Mouse (Mus musculus) heart, embryonic 10.5 days (tissue): ENCODE measurements around the gene Tepsin. TPM values are rescaled to one million over a fixed set of nuclear protein-coding genes. Genes with fewer than 3 reads are reported as not detected.
A peak's percentile ranks its signal among the peaks of the same experiment; 100 is the strongest.

Experiments used
- DNase-seq: peaks from one replicate; pipeline ENCODE4 v3.0.0-alpha.2; 2017; ENCODE audit warnings: low spot score
- H3K27ac ChIP-seq: fragments of 300-500 bp; sonication (generic); 2 replicates; pipeline ENCODE4 v1.5.1; 2016; ENCODE audit warnings: mild to moderate bottlenecking
- H3K27me3 ChIP-seq: fragments of 300-500 bp; sonication (generic); 2 replicates; pipeline ENCODE4 v1.6.1; 2016; ENCODE audit warnings: mild to moderate bottlenecking; ENCODE audit not compliant: poor library complexity, insufficient read depth, severe bottlenecking
- H3K36me3 ChIP-seq: fragments of 300-500 bp; sonication (generic); 2 replicates; pipeline ENCODE4 v1.6.1; 2016; ENCODE audit warnings: mild to moderate bottlenecking, moderate library complexity
- H3K4me1 ChIP-seq: fragments of 300-500 bp; sonication (generic); 2 replicates; pipeline ENCODE4 v1.6.1; 2016; ENCODE audit warnings: mild to moderate bottlenecking
- H3K4me3 ChIP-seq: fragments of 300-500 bp; sonication (generic); 2 replicates; pipeline ENCODE4 v1.5.1; 2016; ENCODE audit warnings: mild to moderate bottlenecking, moderate library complexity
- H3K9me3 ChIP-seq: fragments of 300-500 bp; sonication (generic); 2 replicates; pipeline ENCODE4 v1.6.1; 2016; ENCODE audit warnings: mild to moderate bottlenecking, moderate library complexity
- WGBS: fragments of 180-500 bp; shearing (Covaris S2); methylation state at CpG from one replicate; pipeline ENCODE4 v1.1.7; 2016; 5-methylcytosine and 5-hydroxymethylcytosine counted together
- polyA plus RNA-seq: library from polyadenylated mRNA; unstranded; fragments of >200 nt; fragmentation: Nextera tagmentation; extraction: Ambion mirVana; gene quantifications from 2 replicates; pipeline ENCODE4 v1.2.1, GENCODE M21; 2016

Gene Tepsin
- polyA plus RNA-seq, 1 experiment from 2014 or later = 23.2 TPM

- peaks cover 16% of the 10 kb centered on the region for H3K4me1 ChIP-seq
- 79% methylated on average over 2 of the region's 2 CpGs for WGBS
- no peaks in the 10 kb centered on the region for H3K9me3 ChIP-seq
- no peak overlapping the region for H3K4me3 ChIP-seq
- H3K27me3 ChIP-seq = no peaks in the 10 kb centered on the region
- H3K36me3 ChIP-seq = peaks cover 72% of the 10 kb centered on the region
- H3K27ac ChIP-seq = no peak overlapping the region
- no peak for DNase-seq
Measured at GRCm38 (mm10) chr11:120107026-120107425, 8.5 kb upstream of the Tepsin start.

GRCm38 (mm10) chr11:120103431-120103997 is 5.0 kb upstream of the Tepsin start:
- WGBS = 83% methylated on average over 3 of the region's 3 CpGs
- H3K4me1 ChIP-seq = peaks cover 24% of the 10 kb centered on the region
- peaks cover 61% of the 10 kb centered on the region for H3K36me3 ChIP-seq
- H3K27me3 ChIP-seq = no peaks in the 10 kb centered on the region
- H3K9me3 ChIP-seq = no peaks in the 10 kb centered on the region
- no peak for DNase-seq
- no peak overlapping the region for H3K4me3 ChIP-seq
- H3K27ac ChIP-seq = peak overlapping the region; percentile 60; the same call in 1 of the 2 replicates

GRCm38 (mm10) chr11:120101036-120101435 is 2.5 kb upstream of the Tepsin start:
- peak overlapping the region; percentile 77 for H3K27ac ChIP-seq
- WGBS = 10% methylated on average over 3 of the region's 3 CpGs
- peaks cover 35% of the 10 kb centered on the region for H3K4me1 ChIP-seq

GRCm38 (mm10) chr11:120092817-120093591 is 5.5 kb downstream of the Tepsin start:
- H3K27ac ChIP-seq = no peak overlapping the region
- H3K27me3 ChIP-seq = no peaks in the 10 kb centered on the region
- H3K4me1 ChIP-seq = peaks cover 13% of the 10 kb centered on the region
- H3K36me3 ChIP-seq = peaks cover 67% of the 10 kb centered on the region
- 81% methylated on average over 23 of the region's 23 CpGs for WGBS
- DNase-seq = no peak
- H3K9me3 ChIP-seq = no peaks in the 10 kb centered on the region
- H3K4me3 ChIP-seq = no peak overlapping the region

More at GRCm38 (mm10) chr11:120101036-120101435, 2.5 kb upstream of the Tepsin start:
- peak; percentile 92 for DNase-seq
- Histone ChIP-seq H3K4me3 (no peak overlapping the region), H3K9me3 (no peaks in the 10 kb centered on the region), H3K36me3 (peaks cover 48% of the 10 kb centered on the region), H3K27me3 (no peaks in the 10 kb centered on the region)

GRCm38 (mm10) chr11:120090661-120091060 is 7.9 kb downstream of the Tepsin start:
- H3K27me3 ChIP-seq = no peaks in the 10 kb centered on the region
- no peak for DNase-seq
- no peaks in the 10 kb centered on the region for H3K9me3 ChIP-seq
- 90% methylated on average over 4 of the region's 4 CpGs for WGBS
- H3K4me1 ChIP-seq = peaks cover 20% of the 10 kb centered on the region
- H3K27ac ChIP-seq = no peak overlapping the region
- peaks cover 55% of the 10 kb centered on the region for H3K36me3 ChIP-seq
- no peak overlapping the region for H3K4me3 ChIP-seq

- under 1% methylated on average over 42 of the region's 42 CpGs for WGBS
- Histone ChIP-seq H3K4me3 (peak within 1 kb of the TSS; percentile 91), H3K4me1 (peaks cover 34% of the 10 kb centered on the region), H3K27ac (peak within 1 kb of the TSS; percentile 94), H3K36me3 (peaks cover 38% of the 10 kb centered on the region), H3K27me3 (no peaks in the 10 kb centered on the region), H3K9me3 (no peaks in the 10 kb centered on the region)
- DNase-seq = peak; percentile 99
Measured at GRCm38 (mm10) chr11:120086702-120087152, 11.8 kb downstream of the Tepsin start, which contains the start of gene Cep131. Gene Cep131, minus strand, starts transcription at chr11:120086827.

GRCm38 (mm10) chr11:120085891-120086627 is 12.5 kb downstream of the Tepsin start:
- WGBS = under 1% methylated on average over 25 of the region's 25 CpGs
- peaks cover 34% of the 10 kb centered on the region for H3K4me1 ChIP-seq
- DNase-seq = no peak
- H3K27ac ChIP-seq = peak overlapping the region; percentile 94
- peaks cover 37% of the 10 kb centered on the region for H3K36me3 ChIP-seq
- H3K27me3 ChIP-seq = no peaks in the 10 kb centered on the region
- H3K9me3 ChIP-seq = no peaks in the 10 kb centered on the region
- peak overlapping the region; percentile 91 for H3K4me3 ChIP-seq

GRCm38 (mm10) chr11:120080282-120080681 is 18.2 kb downstream of the Tepsin start:
- Histone ChIP-seq H3K36me3 (peaks cover 84% of the 10 kb centered on the region), H3K4me3 (no peak overlapping the region)

GRCm38 (mm10) chr11:120076191-120076590 is 22.3 kb downstream of the Tepsin start:
- no peak overlapping the region for H3K27ac ChIP-seq
- no peak overlapping the region for H3K4me3 ChIP-seq
- no peaks in the 10 kb centered on the region for H3K27me3 ChIP-seq
- DNase-seq = no peak
- 0 out of 2 replicates have a peak, but pooled peaks cover 19% of the 10 kb centered on the region for H3K4me1 ChIP-seq
- H3K36me3 ChIP-seq = peaks cover 98% of the 10 kb centered on the region
- H3K9me3 ChIP-seq = no peaks in the 10 kb centered on the region
- 73% methylated on average over 3 of the region's 3 CpGs for WGBS

More at GRCm38 (mm10) chr11:120080282-120080681, 18.2 kb downstream of the Tepsin start:
- Histone ChIP-seq H3K27me3 (no peaks in the 10 kb centered on the region), H3K27ac (no peak overlapping the region), H3K9me3 (no peaks in the 10 kb centered on the region), H3K4me1 (peaks cover 20% of the 10 kb centered on the region)
- no peak for DNase-seq
- 92% methylated on average over 6 of the region's 6 CpGs for WGBS

- Histone ChIP-seq H3K9me3 (no peaks in the 10 kb centered on the region), H3K27me3 (no peaks in the 10 kb centered on the region), H3K4me1 (peaks cover 48% of the 10 kb centered on the region), H3K36me3 (peaks cover 95% of the 10 kb centered on the region), H3K4me3 (no peak overlapping the region), H3K27ac (no peak overlapping the region)
- DNase-seq = no peak
- 87% methylated on average over 9 of the region's 9 CpGs for WGBS
Measured at GRCm38 (mm10) chr11:120072986-120073647, 25.4 kb downstream of the Tepsin start.

- WGBS = 83% methylated on average over 7 of the region's 7 CpGs
- Histone ChIP-seq H3K27ac (no peak overlapping the region), H3K9me3 (no peaks in the 10 kb centered on the region), H3K27me3 (peaks cover 4% of the 10 kb centered on the region; the same call in 1 of the 2 replicates), H3K4me1 (peaks cover 60% of the 10 kb centered on the region), H3K36me3 (peaks cover 97% of the 10 kb centered on the region), H3K4me3 (no peak overlapping the region)
- no peak for DNase-seq
Measured at GRCm38 (mm10) chr11:120071731-120072320, 26.7 kb downstream of the Tepsin start.

GRCm38 (mm10) chr11:120071065-120071464 is 27.5 kb downstream of the Tepsin start:
- no peak for DNase-seq
- H3K27me3 ChIP-seq = peaks cover 8% of the 10 kb centered on the region; the same call in 1 of the 2 replicates
- no peak overlapping the region for H3K4me3 ChIP-seq
- H3K4me1 ChIP-seq = peaks cover 68% of the 10 kb centered on the region
- WGBS = 73% methylated on average over 12 of the region's 12 CpGs
- H3K36me3 ChIP-seq = peaks cover 97% of the 10 kb centered on the region
- H3K9me3 ChIP-seq = no peaks in the 10 kb centered on the region
- H3K27ac ChIP-seq = no peak overlapping the region
